Mouse (Mus musculus): ENCODE results near the gene Atp8a1.

DNA sequence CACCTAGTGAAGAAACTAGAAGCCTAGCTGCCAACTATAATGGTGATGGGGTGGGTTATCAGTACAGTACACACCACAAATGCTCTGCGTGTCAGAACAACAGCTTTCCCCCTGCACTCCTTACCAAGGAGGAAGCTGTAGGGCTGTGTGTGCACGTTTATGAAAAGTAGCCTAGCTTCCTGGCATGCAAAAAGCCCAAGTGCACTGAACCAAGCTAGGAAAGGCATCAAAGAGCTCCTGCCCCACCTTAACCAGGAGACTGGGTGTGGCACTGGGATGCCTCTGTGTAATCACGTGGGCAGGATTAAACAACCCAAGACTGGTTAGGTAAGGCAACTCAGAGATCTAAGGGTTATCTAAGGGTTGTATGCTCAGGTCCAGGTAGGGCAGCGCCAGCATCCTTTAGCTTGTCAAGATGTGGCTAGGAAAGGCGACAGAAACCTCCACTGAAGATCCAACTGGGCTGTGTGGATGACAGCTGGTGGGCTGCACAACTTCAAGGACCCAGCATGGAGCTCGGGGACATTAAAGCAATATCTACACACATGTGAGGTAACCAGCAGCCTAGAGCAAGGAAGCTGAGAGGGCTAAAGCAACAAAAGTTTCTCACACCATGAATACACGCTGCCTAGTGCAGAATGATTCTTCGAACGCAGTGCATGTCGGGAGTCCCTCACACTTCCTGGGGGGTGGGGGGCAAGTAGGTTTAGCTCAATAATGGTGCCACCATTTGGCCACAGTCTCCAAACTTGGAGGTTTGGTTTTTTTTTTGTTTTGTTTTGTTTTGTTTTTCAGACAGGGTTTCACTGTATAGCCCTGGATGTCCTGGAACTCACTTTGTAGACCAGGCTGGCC is 15.7 kb downstream of the Atp8a1 start:
- TF ChIP-seq CTCF (IDR thresholded peaks at IDR 0.05) (no peak), EP300 (IDR thresholded peaks at IDR 0.05) (no peak)

Measured in lung, postnatal 0 days (tissue).